Mouse (Mus musculus) monocyte, adult 2 months (primary cell): Measurements from ENCODE around the gene Nit2.
A peak's percentile ranks its signal among the peaks of the same experiment; 100 is the strongest.

ENCODE experiments used
- DNase-seq, 2 experiments: peaks; one replicate each; pipeline ENCODE4 v3.0.0; 2022; ENCODE audit warnings: low spot score in 2 of 2, low read depth in 1 of 2

Gene Nit2

DNA sequence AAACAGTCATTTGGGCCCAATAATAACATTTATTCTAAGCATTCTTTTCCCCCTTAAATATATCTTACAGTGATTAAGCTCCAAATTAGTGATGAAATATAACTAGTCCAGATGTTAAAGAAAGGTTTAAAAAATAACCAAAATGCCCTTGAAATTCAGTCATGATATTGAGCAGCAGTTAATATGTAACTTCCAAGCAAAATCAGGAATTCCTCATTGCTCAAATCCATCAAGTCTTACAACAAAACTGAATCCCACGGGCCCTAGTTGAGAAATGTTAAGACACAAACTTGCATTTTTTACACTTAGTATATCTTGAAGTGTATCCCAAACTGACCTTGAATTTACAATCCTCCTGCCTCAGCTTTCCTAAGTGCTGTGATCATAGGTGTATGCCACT is 3.4 kb downstream of the Nit2 start:
- no peak for DNase-seq

DNA sequence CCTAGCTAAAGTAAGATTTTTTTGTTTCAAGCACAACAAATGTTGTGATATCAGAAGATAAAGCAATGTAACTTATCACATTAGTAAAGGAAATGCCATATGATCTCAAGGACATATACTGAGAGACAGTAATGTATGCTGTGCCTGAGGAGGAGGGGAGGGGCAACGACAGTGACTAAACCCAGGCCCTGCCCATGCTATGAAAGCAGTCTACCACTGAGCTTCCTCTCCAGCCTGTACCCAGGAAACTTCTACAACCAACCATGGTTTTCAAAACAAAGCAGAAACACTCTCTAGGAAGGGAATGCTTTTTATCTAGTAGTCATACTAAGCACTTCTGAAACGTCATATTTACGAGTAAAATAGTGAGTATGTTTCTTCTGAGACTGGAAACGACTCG is 4.3 kb downstream of the Nit2 start:
- no peak for DNase-seq

- DNase-seq: no peak
Observed at GRCm38 (mm10) chr16:57159835-57160234, 7.3 kb downstream of the Nit2 start.

GRCm38 (mm10) chr16:57157728-57158127 is 9.4 kb downstream of the Nit2 start:
- DNase-seq: no peak

- no peak for DNase-seq
Observed at GRCm38 (mm10) chr16:57157076-57157475, 10.1 kb downstream of the Nit2 start.

DNA sequence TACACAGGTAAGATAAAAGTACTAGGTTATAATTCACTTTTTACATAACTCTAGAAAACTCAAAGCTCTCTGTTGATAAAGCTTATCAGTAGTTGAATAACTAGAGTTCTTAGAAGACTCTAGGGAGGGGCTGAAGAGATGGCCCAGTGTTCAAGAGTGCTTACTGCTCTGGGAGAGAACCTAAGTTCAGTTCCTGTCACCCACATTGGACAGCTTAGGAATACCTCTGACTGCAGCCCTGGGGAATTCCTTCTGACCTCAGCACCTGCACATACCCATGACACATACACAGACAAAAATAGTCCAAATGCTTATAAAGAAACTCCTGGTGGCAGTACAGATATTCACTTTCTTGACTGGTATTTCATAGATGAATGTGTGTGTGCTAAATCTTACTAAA is 11.2 kb downstream of the Nit2 start:
- DNase-seq: no peak

DNA sequence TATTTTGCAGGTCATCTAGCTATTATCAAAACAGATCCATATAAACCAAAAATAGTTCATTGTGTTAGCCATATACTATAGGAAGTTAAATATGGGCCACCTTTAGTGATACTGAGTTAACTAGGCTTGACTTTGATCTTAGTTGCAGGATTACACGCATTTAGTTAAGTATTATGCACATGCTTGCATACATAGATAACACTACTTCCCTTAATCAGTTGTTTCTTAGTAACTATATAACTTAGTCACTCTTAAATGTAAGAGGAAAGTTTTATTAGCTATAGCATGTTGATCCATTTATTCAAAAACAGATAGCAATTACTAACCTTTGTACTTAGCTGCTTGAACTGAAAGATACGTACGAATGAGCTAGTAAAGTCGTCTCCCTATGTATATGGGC is 15.7 kb downstream of the Nit2 start:
- no peak for DNase-seq

DNA sequence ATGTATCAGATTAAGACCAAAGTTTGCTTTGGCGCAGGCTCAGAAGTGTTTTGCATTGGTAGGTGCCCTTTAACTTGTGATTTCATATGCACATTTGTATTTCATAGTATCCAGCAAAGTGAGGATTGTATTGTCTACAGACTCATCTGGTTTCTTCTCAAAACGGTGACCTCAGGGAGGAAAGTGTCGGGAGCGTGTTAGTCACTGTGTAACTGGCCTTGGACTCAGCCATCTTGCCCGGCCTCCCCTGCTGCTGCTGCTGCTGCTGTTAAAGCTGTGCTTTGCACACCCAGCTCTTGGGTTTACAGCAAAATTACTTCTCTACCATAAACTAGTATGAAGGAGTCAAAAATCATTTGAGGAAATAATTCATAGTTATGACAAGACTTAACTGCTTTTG is 22.4 kb downstream of the Nit2 start:
- no peak for DNase-seq

- no peak for DNase-seq
Observed at GRCm38 (mm10) chr16:57133611-57134010, 33.5 kb downstream of the Nit2 start.

GRCm38 (mm10) chr16:57132326-57132725 is 34.8 kb downstream of the Nit2 start:
- no peak for DNase-seq

DNA sequence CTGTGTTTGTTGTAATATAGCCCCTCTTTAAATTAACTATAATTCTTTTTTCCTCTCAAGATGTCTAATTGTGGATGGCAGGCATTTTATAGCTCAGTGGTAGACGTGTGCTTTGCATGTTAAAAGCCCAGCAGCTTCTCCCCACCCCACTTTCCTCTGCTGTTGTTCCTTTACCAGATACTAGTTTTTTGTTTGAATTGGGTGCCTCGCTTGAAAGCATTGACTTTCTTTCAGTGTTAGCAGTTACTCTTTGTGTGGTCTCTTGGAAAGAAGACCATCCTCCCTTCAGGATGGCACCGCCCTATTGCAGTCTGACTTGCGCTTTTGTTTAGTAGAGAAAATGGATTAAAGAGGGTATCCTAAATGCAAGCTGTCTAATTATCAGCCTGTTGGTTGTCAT is 35.6 kb downstream of the Nit2 start:
- DNase-seq: no peak

GRCm38 (mm10) chr16:57130752-57131400 is 36.3 kb downstream of the Nit2 start:
- DNase-seq: no peak

DNA sequence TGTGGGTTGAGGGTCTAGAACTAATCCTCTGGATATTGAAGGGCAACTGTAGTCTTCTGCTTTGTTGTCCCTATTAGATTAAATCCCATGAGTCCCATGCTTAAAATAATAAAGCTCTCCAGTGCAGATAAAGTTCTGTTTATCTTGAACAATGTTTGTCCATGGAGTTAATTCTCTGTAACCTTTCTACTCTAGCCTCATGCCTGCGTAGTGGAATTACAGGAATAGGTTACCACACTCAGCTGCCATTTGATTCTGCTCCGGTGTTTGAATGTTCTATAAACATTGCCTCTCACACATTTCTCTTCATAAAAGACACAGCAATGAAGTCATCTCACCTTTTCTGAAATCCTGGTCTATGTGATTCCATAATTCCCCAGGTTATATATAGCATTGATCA is 39.3 kb downstream of the Nit2 start:
- no peak for DNase-seq

DNA sequence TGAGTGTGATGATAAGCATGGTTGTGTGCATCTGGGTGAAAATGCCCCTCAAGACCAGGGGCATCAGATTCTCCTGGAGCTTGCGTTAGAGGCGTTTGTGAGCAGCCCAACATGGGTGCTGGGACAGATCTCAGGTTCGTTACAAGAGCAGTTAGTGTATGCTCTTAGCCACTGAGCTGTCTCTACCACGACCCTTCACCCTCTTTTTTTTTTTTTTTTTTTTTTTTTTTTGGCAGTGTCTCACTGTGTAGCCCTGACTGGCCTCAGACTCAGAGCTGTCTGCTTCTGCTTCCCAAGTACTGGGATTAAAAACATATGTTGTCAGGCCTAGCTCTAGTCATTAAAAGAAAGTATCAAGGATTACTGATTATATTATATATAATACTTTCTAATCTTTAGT is 40.9 kb downstream of the Nit2 start:
- DNase-seq: no peak

DNA sequence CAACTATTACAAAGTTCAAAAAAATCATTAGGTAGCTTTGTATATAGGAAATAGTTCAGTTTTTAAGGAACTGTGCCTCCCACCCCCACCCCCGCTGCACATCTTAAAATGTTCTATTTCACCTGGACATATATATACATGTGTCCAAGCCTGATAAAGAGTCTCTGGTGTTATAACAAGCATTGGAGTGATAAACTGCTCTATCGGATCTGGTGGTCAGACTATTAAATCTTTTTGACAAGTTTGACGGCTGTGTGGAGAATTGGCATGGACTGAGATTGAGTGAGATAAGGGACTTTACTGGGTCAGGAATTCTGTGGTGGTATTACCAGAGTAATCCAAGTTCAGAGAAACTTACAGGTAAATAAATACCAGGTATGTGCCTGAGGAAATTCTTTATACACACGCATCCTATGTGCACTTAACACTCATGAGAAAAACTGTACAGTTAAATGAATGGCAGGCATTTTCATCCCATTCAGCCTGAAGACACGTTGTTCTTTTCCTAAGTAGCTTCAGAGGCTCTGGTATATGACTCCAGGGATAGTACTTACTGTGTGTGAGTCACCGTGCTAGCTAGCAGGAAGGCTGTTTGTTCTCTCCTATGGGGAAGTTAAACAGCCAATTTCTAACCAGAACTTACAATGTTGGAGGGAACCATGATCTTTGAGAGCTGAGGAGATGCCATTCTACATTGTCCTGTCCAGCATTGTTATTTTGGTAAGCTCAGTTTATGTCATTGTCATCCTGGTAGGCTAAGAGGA is 44.3 kb downstream of the Nit2 start:
- no peak for DNase-seq

DNA sequence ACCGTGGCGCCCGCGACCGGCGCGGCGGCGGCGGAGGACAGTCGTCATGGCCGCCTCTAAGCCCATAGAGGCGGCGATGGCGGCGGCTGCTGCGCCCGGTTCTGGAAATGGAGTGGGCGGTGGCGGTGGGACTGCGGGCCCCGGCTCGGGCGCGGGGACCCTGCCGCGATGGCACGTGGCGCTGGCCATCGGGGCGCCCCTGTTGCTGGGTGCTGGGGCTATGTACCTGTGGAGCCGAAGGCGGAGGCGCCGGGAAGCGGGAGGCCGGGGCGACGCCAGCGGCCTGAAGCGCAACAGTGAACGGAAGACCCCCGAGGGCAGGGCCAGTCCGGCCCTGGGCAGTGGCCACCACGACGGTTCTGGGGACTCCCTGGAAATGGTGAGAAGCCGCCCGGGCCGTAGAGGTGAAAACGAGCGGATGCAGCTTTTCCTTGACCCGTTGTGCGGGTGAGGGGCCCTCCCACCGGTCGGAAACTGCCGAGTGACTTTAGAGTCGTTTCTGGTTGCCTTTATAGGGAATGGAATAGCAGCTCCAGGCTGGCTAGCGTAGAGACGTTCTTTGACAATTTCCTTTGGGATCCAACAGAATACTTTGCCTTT is 45.2 kb downstream of the Nit2 start:
- no peak for DNase-seq

GRCm38 (mm10) chr16:57120913-57121815 is 46.0 kb downstream of the Nit2 start, which contains the start of gene Tomm70a:
Tomm70a (plus strand) TSS chr16:57121703.
- DNase-seq: peak; percentile 78 to 87

- DNase-seq: no peak
Observed at GRCm38 (mm10) chr16:57117562-57117961, 49.6 kb downstream of the Nit2 start.

- DNase-seq: no peak
Observed at GRCm38 (mm10) chr16:57116066-57116465, 51.1 kb downstream of the Nit2 start.
